Mouse (Mus musculus): ENCODE data around the gene Rnf207. TPM values are rescaled to one million over a fixed set of nuclear protein-coding genes. Genes with fewer than 3 reads are reported as not detected.

The Rnf207 gene
- polyA plus RNA-seq, 1 experiment from 2014 or later = 0.36 TPM

DNA sequence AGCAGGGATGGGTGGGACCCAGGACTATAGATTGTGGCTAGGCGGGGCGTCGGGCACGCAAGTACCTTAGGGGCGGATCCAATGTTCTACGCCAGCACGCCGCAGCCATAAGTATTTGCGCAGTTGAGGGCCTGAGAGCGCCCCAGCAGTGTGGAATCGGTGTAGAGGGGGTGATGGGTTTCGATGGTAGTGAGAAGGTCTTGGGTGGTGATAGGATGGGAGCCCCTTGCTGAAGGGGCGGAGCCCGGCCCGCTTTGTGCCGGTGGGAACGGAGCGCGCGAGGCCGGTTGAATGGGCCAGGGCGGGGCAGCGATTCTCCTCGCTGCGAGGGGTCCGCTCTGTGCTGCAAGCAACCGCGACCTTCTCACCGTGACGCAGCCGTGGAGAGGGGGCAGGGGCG, 32.6 kb downstream of the Rnf207 start:
- DNase-seq (no peak), ATAC-seq (ENCODE audit: insufficient read depth) (no peak)
- Histone ChIP-seq H3K9ac (no peak overlapping the region), H3K4me3 (ENCODE audit: low read depth, low read length) (no peak overlapping the region), H3K27ac (ENCODE audit: low read depth) (no peak overlapping the region), H3K4me1 (ENCODE audit: insufficient read depth) (no peaks in the 10 kb centered on the region), H3K4me2 (peak overlapping the region; percentile 37; the same call in 1 of the 2 replicates), H3K9me3 (ENCODE audit: low read depth, low read length) (no peaks in the 10 kb centered on the region), H3K27me3 (ENCODE audit: insufficient read depth, low read length) (peaks cover 93% of the 10 kb centered on the region), H3K36me3 (ENCODE audit: insufficient read depth) (no peaks in the 10 kb centered on the region)
- 5% methylated on average over 32 of the region's 32 CpGs for WGBS
- no peak for TF ChIP-seq CTCF (IDR thresholded peaks at IDR 0.05; ENCODE audit: low read depth)

DNA sequence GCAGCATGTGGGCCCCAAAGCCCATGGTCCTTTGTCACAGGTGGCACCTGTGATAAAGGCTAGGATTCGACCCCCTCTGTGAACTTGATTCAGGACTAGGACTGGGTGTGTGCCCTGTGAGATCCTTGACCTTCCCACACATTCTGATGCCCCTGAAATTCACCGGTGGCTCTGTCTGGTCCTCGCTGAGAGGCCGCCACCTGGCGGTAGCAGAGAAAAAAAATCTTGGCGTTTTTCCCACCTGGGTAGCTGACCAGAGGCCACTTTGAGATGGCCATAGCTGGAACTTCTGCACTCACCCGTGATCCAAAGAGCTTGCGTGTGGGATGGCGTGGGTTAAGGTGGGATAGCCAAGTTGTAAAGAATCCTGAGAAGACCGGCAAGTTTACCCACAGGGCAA, 33.3 kb downstream of the Rnf207 start:
- 3% methylated on average over 10 of the region's 10 CpGs for WGBS

DNA sequence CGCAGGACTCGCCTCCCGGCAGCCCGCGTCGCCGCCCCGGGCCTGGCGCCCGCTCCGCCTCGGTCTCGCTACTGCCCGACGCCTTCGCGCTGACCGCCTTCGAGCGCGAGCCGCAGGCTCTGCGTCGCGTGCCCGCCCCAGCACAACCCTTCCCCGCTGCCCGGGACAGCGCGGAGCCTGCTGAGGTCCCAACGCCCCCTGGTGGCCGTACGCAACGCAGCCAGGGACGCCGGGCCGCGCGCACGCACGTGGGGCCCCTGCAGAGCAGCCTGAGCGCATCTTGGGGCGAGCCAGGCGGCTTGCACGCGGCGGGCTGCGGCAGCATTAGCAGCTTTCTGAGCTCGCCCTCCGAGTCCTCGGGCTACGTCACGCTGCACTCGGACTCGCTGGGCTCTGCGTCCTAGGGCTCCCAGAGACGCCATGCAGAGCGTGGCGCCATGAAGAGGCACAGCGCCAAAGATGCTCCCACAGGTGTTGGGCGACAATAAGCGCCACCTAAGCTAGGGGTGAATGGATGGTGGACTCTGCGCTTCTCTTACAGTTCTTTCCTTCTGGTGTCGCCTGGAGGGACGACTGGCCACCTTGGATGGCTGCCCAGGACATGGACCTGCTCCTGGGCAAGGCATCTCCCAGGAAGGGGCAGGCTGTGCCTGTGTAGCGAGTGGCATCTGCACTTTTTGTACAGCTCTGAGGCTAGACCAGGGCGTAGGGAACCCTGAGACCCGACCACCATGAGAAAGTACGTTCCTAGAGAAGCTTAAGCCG, 35.4 kb downstream of the Rnf207 start:
- H3K9me3 ChIP-seq (ENCODE audit: low read depth, low read length) = no peaks in the 10 kb centered on the region
- H3K4me2 ChIP-seq = peak overlapping the region; percentile 58
- DNase-seq = peak; percentile 93
- peak overlapping the region; percentile 16; the same call in 1 of the 2 replicates for H3K9ac ChIP-seq
- ATAC-seq (ENCODE audit: insufficient read depth) = peak; percentile 88
- H3K27ac ChIP-seq (ENCODE audit: low read depth) = no peak overlapping the region
- peaks cover 14% of the 10 kb centered on the region; the same call in 1 of the 2 replicates for H3K36me3 ChIP-seq (ENCODE audit: insufficient read depth)
- H3K4me1 ChIP-seq (ENCODE audit: insufficient read depth) = no peaks in the 10 kb centered on the region
- WGBS = 4% methylated on average over 68 of the region's 70 CpGs
- H3K27me3 ChIP-seq (ENCODE audit: insufficient read depth, low read length) = peaks cover 80% of the 10 kb centered on the region
- TF ChIP-seq CTCF (IDR thresholded peaks at IDR 0.05; ENCODE audit: low read depth) = peak; percentile 68
- peak overlapping the region; percentile 27 for H3K4me3 ChIP-seq (ENCODE audit: low read depth, low read length)

More for the DNA sequence above, 33.3 kb downstream of the Rnf207 start:
- peaks cover 93% of the 10 kb centered on the region for H3K27me3 ChIP-seq (ENCODE audit: insufficient read depth, low read length)
- H3K4me1 ChIP-seq (ENCODE audit: insufficient read depth) = no peaks in the 10 kb centered on the region
- ATAC-seq (ENCODE audit: insufficient read depth) = no peak
- 0 out of 2 replicates have a peak, but pooled peaks cover 3% of the 10 kb centered on the region for H3K36me3 ChIP-seq (ENCODE audit: insufficient read depth)
- H3K27ac ChIP-seq (ENCODE audit: low read depth) = no peak overlapping the region
- no peak overlapping the region for H3K4me2 ChIP-seq
- H3K4me3 ChIP-seq (ENCODE audit: low read depth, low read length) = no peak overlapping the region
- peak; percentile 71 for TF ChIP-seq CTCF (IDR thresholded peaks at IDR 0.05; ENCODE audit: low read depth)
- H3K9me3 ChIP-seq (ENCODE audit: low read depth, low read length) = no peaks in the 10 kb centered on the region
- peak; percentile 90 for DNase-seq
- H3K9ac ChIP-seq = no peak overlapping the region

DNA sequence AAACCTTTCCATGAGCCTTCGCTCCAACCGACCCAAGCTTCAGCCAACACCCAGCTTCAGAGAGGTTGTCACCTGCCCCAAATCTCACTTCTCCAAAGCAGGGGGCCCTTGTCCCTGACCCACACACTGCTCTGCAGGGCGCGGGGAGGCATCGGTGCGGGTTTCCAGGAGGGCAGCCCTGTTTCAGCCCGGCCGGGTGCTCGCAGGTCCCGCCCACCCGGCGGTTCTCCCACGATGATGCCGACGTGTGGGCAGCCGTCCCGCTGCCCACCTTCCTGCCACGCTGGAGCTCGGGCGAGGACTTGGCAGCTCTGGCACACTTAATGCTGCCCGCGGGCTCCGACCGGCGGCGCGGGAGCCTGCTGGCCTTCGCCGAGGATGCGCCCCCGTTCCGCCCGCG, 36.1 kb downstream of the Rnf207 start:
- peak overlapping the region; percentile 58 for H3K4me2 ChIP-seq
- no peaks in the 10 kb centered on the region for H3K9me3 ChIP-seq (ENCODE audit: low read depth, low read length)
- no peaks in the 10 kb centered on the region for H3K4me1 ChIP-seq (ENCODE audit: insufficient read depth)
- H3K27ac ChIP-seq (ENCODE audit: low read depth) = no peak overlapping the region
- ATAC-seq (ENCODE audit: insufficient read depth) (peak; percentile 9; the same call in 1 of the 2 replicates), DNase-seq (no peak)
- TF ChIP-seq CTCF (IDR thresholded peaks at IDR 0.05; ENCODE audit: low read depth) = no peak
- peaks cover 14% of the 10 kb centered on the region; the same call in 1 of the 2 replicates for H3K36me3 ChIP-seq (ENCODE audit: insufficient read depth)
- peak overlapping the region; percentile 27 for H3K4me3 ChIP-seq (ENCODE audit: low read depth, low read length)
- peaks cover 74% of the 10 kb centered on the region for H3K27me3 ChIP-seq (ENCODE audit: insufficient read depth, low read length)
- H3K9ac ChIP-seq = peak overlapping the region; percentile 16; the same call in 1 of the 2 replicates
- 13% methylated on average over 32 of the region's 34 CpGs for WGBS

DNA sequence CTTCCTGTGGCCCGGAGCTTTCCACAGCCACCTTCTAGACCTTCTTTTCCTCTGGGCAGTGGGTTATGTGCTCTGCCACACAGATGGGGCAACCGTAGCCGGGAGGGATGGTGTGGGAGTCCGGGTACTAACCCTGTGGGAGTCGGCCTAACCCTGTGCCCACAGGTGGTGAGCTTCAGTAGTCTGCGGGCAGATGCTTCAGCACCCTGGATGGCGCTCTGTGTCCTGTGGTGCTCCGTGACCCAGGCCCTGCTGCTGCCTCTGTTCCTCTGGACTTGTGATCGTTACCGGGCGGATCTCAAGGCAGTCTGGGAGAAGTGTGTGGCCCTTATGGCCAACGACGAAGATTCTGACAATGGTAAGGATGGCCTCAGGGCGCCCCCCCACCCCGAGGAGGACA, 37.2 kb downstream of the Rnf207 start:
- Histone ChIP-seq H3K9me3 (ENCODE audit: low read depth, low read length) (no peaks in the 10 kb centered on the region), H3K4me1 (ENCODE audit: insufficient read depth) (no peaks in the 10 kb centered on the region), H3K9ac (no peak overlapping the region), H3K4me2 (no peak overlapping the region), H3K27ac (ENCODE audit: low read depth) (no peak overlapping the region), H3K36me3 (ENCODE audit: insufficient read depth) (peaks cover 14% of the 10 kb centered on the region; the same call in 1 of the 2 replicates), H3K27me3 (ENCODE audit: insufficient read depth, low read length) (peaks cover 63% of the 10 kb centered on the region), H3K4me3 (ENCODE audit: low read depth, low read length) (no peak overlapping the region)
- DNase-seq (no peak), ATAC-seq (ENCODE audit: insufficient read depth) (no peak)
- no peak for TF ChIP-seq CTCF (IDR thresholded peaks at IDR 0.05; ENCODE audit: low read depth)
- 47% methylated on average over 15 of the region's 15 CpGs for WGBS

DNA sequence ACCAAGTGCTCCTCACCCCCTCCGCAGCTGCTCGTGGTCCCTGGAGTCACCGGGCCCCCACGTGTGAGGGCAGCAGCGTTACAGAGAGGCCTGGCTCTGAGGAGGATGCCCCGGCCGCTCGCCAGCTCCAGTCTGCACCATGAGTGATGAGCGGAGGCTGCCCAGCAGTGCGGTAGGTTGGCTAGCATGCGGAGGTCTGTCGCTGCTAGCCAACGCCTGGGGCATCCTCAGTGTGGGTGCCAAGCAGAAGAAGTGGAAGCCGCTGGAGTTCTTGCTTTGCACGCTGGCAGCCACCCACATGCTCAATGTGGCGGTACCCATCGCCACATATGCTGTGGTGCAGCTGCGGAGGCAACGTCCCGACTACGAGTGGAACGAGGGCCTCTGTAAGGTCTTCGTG, 39.8 kb downstream of the Rnf207 start:
- Histone ChIP-seq H3K27me3 (ENCODE audit: insufficient read depth, low read length) (peaks cover 43% of the 10 kb centered on the region), H3K27ac (ENCODE audit: low read depth) (no peak overlapping the region), H3K4me2 (no peak overlapping the region), H3K9me3 (ENCODE audit: low read depth, low read length) (no peaks in the 10 kb centered on the region), H3K4me1 (ENCODE audit: insufficient read depth) (no peaks in the 10 kb centered on the region), H3K9ac (no peak overlapping the region), H3K4me3 (ENCODE audit: low read depth, low read length) (no peak overlapping the region), H3K36me3 (ENCODE audit: insufficient read depth) (peaks cover 14% of the 10 kb centered on the region; the same call in 1 of the 2 replicates)
- no peak for TF ChIP-seq CTCF (IDR thresholded peaks at IDR 0.05; ENCODE audit: low read depth)
- DNase-seq = no peak
- ATAC-seq (ENCODE audit: insufficient read depth) = no peak
- WGBS = 80% methylated on average over 23 of the region's 23 CpGs

DNA sequence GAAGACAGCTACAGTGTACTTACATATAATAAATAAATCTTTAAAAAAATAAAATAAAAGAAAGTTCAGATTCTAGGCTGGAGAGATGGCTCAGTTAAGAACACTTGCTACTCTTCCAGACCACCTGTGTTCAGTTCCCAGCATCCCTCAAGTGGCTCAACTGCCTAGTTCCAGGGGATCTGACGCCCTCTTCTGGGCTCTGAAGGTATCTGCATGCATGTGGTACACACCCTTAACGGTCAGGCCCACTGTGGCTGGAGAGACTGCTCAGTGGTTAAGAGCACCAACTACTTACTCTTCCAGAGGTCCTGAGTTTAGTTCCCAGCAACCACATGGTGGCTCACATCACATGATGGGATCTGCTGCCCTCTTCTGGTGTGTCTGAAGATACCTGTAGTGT, 40.9 kb downstream of the Rnf207 start:
- peaks cover 14% of the 10 kb centered on the region; the same call in 1 of the 2 replicates for H3K36me3 ChIP-seq (ENCODE audit: insufficient read depth)
- no peak overlapping the region for H3K4me2 ChIP-seq
- H3K9ac ChIP-seq = no peak overlapping the region
- no peak; the same call in 1 of the 2 replicates for TF ChIP-seq CTCF (IDR thresholded peaks at IDR 0.05; ENCODE audit: low read depth)
- DNase-seq (no peak), ATAC-seq (ENCODE audit: insufficient read depth) (no peak)
- peaks cover 32% of the 10 kb centered on the region for H3K27me3 ChIP-seq (ENCODE audit: insufficient read depth, low read length)
- H3K4me3 ChIP-seq (ENCODE audit: low read depth, low read length) = no peak overlapping the region
- H3K27ac ChIP-seq (ENCODE audit: low read depth) = no peak overlapping the region
- H3K4me1 ChIP-seq (ENCODE audit: insufficient read depth) = no peaks in the 10 kb centered on the region
- H3K9me3 ChIP-seq (ENCODE audit: low read depth, low read length) = no peaks in the 10 kb centered on the region
- WGBS = 63% methylated on average over 2 of the region's 2 CpGs
